Mouse (Mus musculus): Measurements from ENCODE around the gene Ypel4. TPM values are rescaled to one million over a fixed set of nuclear protein-coding genes. Genes with fewer than 3 reads are reported as not detected.

Gene Ypel4
- polyA plus RNA-seq, 1 experiment from 2014 or later = 18.8 TPM

GRCm38 (mm10) chr2:84732394-84732793 lies 1.5 kb upstream of the Ypel4 start:
- H3K4me3 ChIP-seq = no peak overlapping the region
- no peak for ATAC-seq (ENCODE audit: low read depth)

GRCm38 (mm10) chr2:84734351-84734864 lies 550 bp downstream of the Ypel4 start:
- Histone ChIP-seq H3K9ac (peak overlapping the region; percentile 89), H3K4me1 (replicated peaks) (peaks cover 62% of the 10 kb centered on the region), H3K4me3 (peak overlapping the region; percentile 64), H3K27me3 (no peaks in the 10 kb centered on the region), H3K36me3 (no peaks in the 10 kb centered on the region), H3K9me3 (no peaks in the 10 kb centered on the region), H3K27ac (replicated peaks) (peak overlapping the region; percentile 92), H3K4me2 (peak overlapping the region; percentile 78)
- peak; percentile 74 for ATAC-seq (ENCODE audit: low read depth)
- 0% methylated on average over 11 of the region's 11 CpGs for WGBS

More at GRCm38 (mm10) chr2:84732394-84732793, 1.5 kb upstream of the Ypel4 start:
- Histone ChIP-seq H3K4me1 (replicated peaks) (peaks cover 46% of the 10 kb centered on the region), H3K9ac (no peak overlapping the region), H3K4me2 (no peak overlapping the region), H3K36me3 (no peaks in the 10 kb centered on the region), H3K27ac (replicated peaks) (no peak overlapping the region), H3K27me3 (no peaks in the 10 kb centered on the region), H3K9me3 (no peaks in the 10 kb centered on the region)
- WGBS = 74% methylated on average over 1 of the region's 1 CpGs

- Histone ChIP-seq H3K4me2 (peak overlapping the region; percentile 78), H3K9me3 (no peaks in the 10 kb centered on the region), H3K27ac (replicated peaks) (peak overlapping the region; percentile 92), H3K4me3 (peak overlapping the region; percentile 64), H3K9ac (peak overlapping the region; percentile 89), H3K36me3 (0 out of 2 replicates have a peak, but pooled peaks cover 2% of the 10 kb centered on the region), H3K4me1 (replicated peaks) (peaks cover 67% of the 10 kb centered on the region), H3K27me3 (no peaks in the 10 kb centered on the region)
- 4% methylated on average over 2 of the region's 2 CpGs for WGBS
- ATAC-seq (ENCODE audit: low read depth) = no peak
Observed at GRCm38 (mm10) chr2:84734919-84735318, 1.1 kb downstream of the Ypel4 start.

- Histone ChIP-seq H3K27me3 (no peaks in the 10 kb centered on the region), H3K9me3 (no peaks in the 10 kb centered on the region), H3K27ac (replicated peaks) (peak overlapping the region; percentile 92), H3K9ac (peak overlapping the region; percentile 89), H3K36me3 (peaks cover 7% of the 10 kb centered on the region; the same call in 1 of the 2 replicates), H3K4me2 (peak overlapping the region; percentile 78), H3K4me1 (replicated peaks) (peaks cover 72% of the 10 kb centered on the region), H3K4me3 (peak overlapping the region; percentile 64)
- WGBS = 26% methylated on average over 7 of the region's 7 CpGs
- no peak for ATAC-seq (ENCODE audit: low read depth)
Observed at GRCm38 (mm10) chr2:84735346-84735920, 1.6 kb downstream of the Ypel4 start.

GRCm38 (mm10) chr2:84736312-84737161 lies 2.7 kb downstream of the Ypel4 start:
- Histone ChIP-seq H3K27ac (replicated peaks) (peak overlapping the region; percentile 92; the same call in 1 of the 2 replicates), H3K4me2 (peak overlapping the region; percentile 78), H3K9ac (peak overlapping the region; percentile 89), H3K9me3 (no peaks in the 10 kb centered on the region), H3K4me1 (replicated peaks) (peaks cover 83% of the 10 kb centered on the region), H3K27me3 (no peaks in the 10 kb centered on the region), H3K36me3 (peaks cover 9% of the 10 kb centered on the region; the same call in 1 of the 2 replicates), H3K4me3 (peak overlapping the region; percentile 64)
- no peak for ATAC-seq (ENCODE audit: low read depth)
- 8% methylated on average over 27 of the region's 27 CpGs for WGBS

GRCm38 (mm10) chr2:84737451-84737925 lies 3.6 kb downstream of the Ypel4 start:
- H3K4me1 ChIP-seq (replicated peaks) = peaks cover 93% of the 10 kb centered on the region
- H3K9ac ChIP-seq = peak overlapping the region; percentile 55; the same call in 1 of the 2 replicates
- no peaks in the 10 kb centered on the region for H3K27me3 ChIP-seq
- ATAC-seq (ENCODE audit: low read depth) = no peak; the same call in 1 of the 2 replicates
- H3K9me3 ChIP-seq = no peaks in the 10 kb centered on the region
- H3K4me3 ChIP-seq = peak overlapping the region; percentile 64
- H3K36me3 ChIP-seq = peaks cover 9% of the 10 kb centered on the region; the same call in 1 of the 2 replicates
- peak overlapping the region; percentile 78 for H3K4me2 ChIP-seq
- WGBS = 6% methylated on average over 8 of the region's 8 CpGs
- 0 out of 2 replicates have a peak overlapping the region, but pooled peaks have one; percentile 35 for H3K27ac ChIP-seq (replicated peaks)

- peak overlapping the region; percentile 78 for H3K4me2 ChIP-seq
- no peak for ATAC-seq (ENCODE audit: low read depth)
- H3K4me3 ChIP-seq = peak overlapping the region; percentile 11
- 0 out of 2 replicates have a peak overlapping the region, but pooled peaks have one; percentile 9 for H3K27ac ChIP-seq (replicated peaks)
- no peaks in the 10 kb centered on the region for H3K27me3 ChIP-seq
- no peaks in the 10 kb centered on the region for H3K9me3 ChIP-seq
- H3K9ac ChIP-seq = peak overlapping the region; percentile 55
- WGBS = 3% methylated on average over 12 of the region's 12 CpGs
- peaks cover 9% of the 10 kb centered on the region; the same call in 1 of the 2 replicates for H3K36me3 ChIP-seq
- peaks cover 90% of the 10 kb centered on the region for H3K4me1 ChIP-seq (replicated peaks)
Observed at GRCm38 (mm10) chr2:84738271-84738911, 4.5 kb downstream of the Ypel4 start.

- Histone ChIP-seq H3K27me3 (no peaks in the 10 kb centered on the region), H3K4me2 (peak overlapping the region; percentile 76), H3K4me3 (peak overlapping the region; percentile 89; the same call in 1 of the 2 replicates), H3K4me1 (replicated peaks) (peaks cover 76% of the 10 kb centered on the region), H3K36me3 (peaks cover 9% of the 10 kb centered on the region; the same call in 1 of the 2 replicates), H3K9me3 (no peaks in the 10 kb centered on the region), H3K27ac (replicated peaks) (0 out of 2 replicates have a peak overlapping the region, but pooled peaks have one; percentile 18), H3K9ac (0 out of 2 replicates have a peak overlapping the region, but pooled peaks have one; percentile 97)
- ATAC-seq (ENCODE audit: low read depth) = no peak
- 77% methylated on average over 15 of the region's 15 CpGs for WGBS
Observed at GRCm38 (mm10) chr2:84740608-84741333, 6.9 kb downstream of the Ypel4 start.

GRCm38 (mm10) chr2:84741841-84742450 lies 8.1 kb downstream of the Ypel4 start:
- H3K9me3 ChIP-seq = no peaks in the 10 kb centered on the region
- no peak for ATAC-seq (ENCODE audit: low read depth)
- H3K27ac ChIP-seq (replicated peaks) = peak overlapping the region; percentile 98
- no peaks in the 10 kb centered on the region for H3K27me3 ChIP-seq
- H3K4me3 ChIP-seq = peak overlapping the region; percentile 89
- peaks cover 9% of the 10 kb centered on the region; the same call in 1 of the 2 replicates for H3K36me3 ChIP-seq
- H3K4me2 ChIP-seq = peak overlapping the region; percentile 76
- 1% methylated on average over 5 of the region's 5 CpGs for WGBS
- peak overlapping the region; percentile 97 for H3K9ac ChIP-seq
- peaks cover 64% of the 10 kb centered on the region for H3K4me1 ChIP-seq (replicated peaks)

GRCm38 (mm10) chr2:84742451-84743283 lies 8.8 kb downstream of the Ypel4 start:
- H3K27me3 ChIP-seq = no peaks in the 10 kb centered on the region
- under 1% methylated on average over 26 of the region's 26 CpGs for WGBS
- peak overlapping the region; percentile 97 for H3K9ac ChIP-seq
- peak overlapping the region; percentile 98 for H3K27ac ChIP-seq (replicated peaks)
- peak overlapping the region; percentile 89 for H3K4me3 ChIP-seq
- H3K4me2 ChIP-seq = peak overlapping the region; percentile 76
- ATAC-seq (ENCODE audit: low read depth) = peak; percentile 69
- H3K9me3 ChIP-seq = no peaks in the 10 kb centered on the region
- H3K36me3 ChIP-seq = peaks cover 9% of the 10 kb centered on the region; the same call in 1 of the 2 replicates
- H3K4me1 ChIP-seq (replicated peaks) = peaks cover 57% of the 10 kb centered on the region

Measured in neural tube, embryonic 13.5 days (tissue).